Mouse (Mus musculus) spleen, postnatal 4 days (tissue): Measurements from ENCODE around the gene Gtf3c5.

Source experiments
- DNase-seq, 2 experiments: peaks; one replicate each; pipeline ENCODE4 v3.0.0; 2022; ENCODE audit warnings: low spot score in 2 of 2

Gtf3c5 gene

GRCm38 (mm10) chr2:28583651-28584050, at the start of gene Gtf3c5:
Gtf3c5 (minus strand) TSS chr2:28583751.
- DNase-seq: no peak

DNA sequence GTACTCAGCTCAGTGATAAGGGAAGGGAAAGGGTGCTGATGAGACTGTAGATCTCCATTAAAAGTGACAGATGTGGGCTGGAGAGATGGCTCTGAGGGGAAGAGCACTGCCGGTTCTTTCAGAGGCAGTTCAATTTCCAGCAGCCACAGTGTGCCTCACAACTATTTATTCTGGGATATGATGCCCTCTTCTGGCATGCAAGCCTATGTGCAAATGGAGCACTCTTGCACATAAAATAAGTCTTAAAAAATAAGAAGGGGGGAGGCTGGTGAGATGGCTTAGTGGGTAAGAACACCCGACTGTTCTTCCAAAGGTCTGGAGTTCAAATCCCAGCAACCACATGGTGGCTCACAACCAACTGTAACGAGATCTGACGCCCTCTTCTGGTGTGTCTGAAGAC, 49.6 kb upstream of the Gtf3c5 start:
- DNase-seq: no peak

DNA sequence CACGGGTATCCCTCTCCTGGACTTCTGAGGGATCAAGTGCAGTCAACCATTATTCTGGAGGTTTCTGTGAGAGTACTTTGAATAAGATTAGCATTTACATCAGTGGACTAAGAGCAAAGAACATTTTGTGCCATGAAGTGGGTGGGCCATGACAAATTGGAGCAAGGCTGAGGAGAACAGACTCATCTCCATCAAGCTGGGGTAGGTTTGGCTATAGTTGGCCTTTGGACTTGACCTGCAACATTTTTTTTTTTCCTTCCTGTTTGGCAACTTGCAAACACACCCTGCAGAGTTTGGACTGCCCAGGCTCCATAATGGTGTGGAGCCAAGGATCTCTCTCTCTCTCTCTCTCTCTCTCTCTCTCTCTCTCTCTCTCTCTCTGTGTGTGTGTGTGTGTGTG, 49.1 kb upstream of the Gtf3c5 start:
- no peak for DNase-seq

GRCm38 (mm10) chr2:28629911-28630381, 46.4 kb upstream of the Gtf3c5 start:
- no peak for DNase-seq

- DNase-seq: no peak
Observed at GRCm38 (mm10) chr2:28628053-28628452, 44.5 kb upstream of the Gtf3c5 start.

GRCm38 (mm10) chr2:28626038-28626437, 42.5 kb upstream of the Gtf3c5 start:
- DNase-seq: no peak

- DNase-seq: peak; percentile 23 to 72
Observed at GRCm38 (mm10) chr2:28624870-28625269, 41.3 kb upstream of the Gtf3c5 start.

- DNase-seq: peak; percentile 71 to 86
Observed at GRCm38 (mm10) chr2:28622521-28623124, 39.1 kb upstream of the Gtf3c5 start.

DNA sequence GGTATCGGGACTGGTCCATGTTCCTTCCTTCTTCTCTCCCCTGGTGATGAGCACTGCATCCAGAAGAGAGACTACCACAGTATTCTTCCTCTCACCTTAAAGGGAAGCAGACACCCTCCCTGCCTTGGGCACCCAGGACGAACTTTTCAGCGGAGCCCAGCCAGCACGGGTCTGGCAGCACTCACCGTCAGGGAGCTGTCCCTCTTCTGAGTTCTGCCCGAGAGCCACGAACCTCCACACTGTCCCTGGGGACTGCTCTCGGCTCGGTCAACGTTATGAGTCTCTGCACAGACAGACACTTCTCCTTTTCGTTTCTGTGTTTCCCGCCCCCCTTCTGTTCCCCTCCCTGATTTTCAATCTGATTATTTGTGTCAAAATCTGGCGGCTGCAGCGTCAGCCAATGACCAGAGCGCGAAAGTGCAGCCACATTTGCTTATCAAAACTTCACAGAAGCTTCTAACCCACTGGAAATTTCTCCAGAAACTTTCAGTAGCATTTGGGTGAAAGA, 38.2 kb upstream of the Gtf3c5 start, which contains the start of gene Gfi1b:
Gene Gfi1b, minus strand, starts transcription at position 319 of the 508 bp plus-strand sequence.
- peak; percentile 73 to 83 for DNase-seq

GRCm38 (mm10) chr2:28621111-28621510, 37.6 kb upstream of the Gtf3c5 start:
- DNase-seq: peak; percentile 18 to 65

DNA sequence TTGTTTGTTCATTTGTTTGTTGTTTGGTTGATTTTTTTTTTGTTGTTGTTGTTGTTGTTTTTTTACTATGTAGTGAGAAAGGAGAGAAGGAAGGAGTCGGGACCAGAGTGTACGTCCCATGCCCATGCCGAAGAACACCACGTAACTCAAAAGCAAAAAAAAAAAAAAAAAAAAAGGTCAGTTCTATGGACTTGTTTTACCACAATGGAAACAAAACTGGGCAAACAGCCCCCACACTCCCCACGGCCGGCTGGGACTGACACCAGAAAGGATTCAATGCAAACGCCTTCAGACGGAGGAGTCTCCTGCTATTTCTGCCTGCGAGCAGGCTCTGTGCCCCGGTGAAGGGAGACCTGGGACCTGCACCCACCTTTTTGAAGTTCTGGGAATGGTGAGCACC, 37.0 kb upstream of the Gtf3c5 start:
- peak; percentile 28 to 69 for DNase-seq

GRCm38 (mm10) chr2:28619369-28619768, 35.8 kb upstream of the Gtf3c5 start:
- DNase-seq: no peak

- DNase-seq: no peak
Observed at GRCm38 (mm10) chr2:28618777-28619336, 35.3 kb upstream of the Gtf3c5 start.

GRCm38 (mm10) chr2:28617498-28618486, 34.2 kb upstream of the Gtf3c5 start:
- peak in 1 of 2 experiments; percentile 70 for DNase-seq

- DNase-seq: peak; percentile 81 to 84
Observed at GRCm38 (mm10) chr2:28616874-28617273, 33.3 kb upstream of the Gtf3c5 start.

- peak in 1 of 2 experiments; percentile 75 for DNase-seq
Observed at GRCm38 (mm10) chr2:28616358-28616757, 32.8 kb upstream of the Gtf3c5 start.

GRCm38 (mm10) chr2:28613599-28613998, 30.0 kb upstream of the Gtf3c5 start:
- DNase-seq: peak in 1 of 2 experiments; percentile 62

DNA sequence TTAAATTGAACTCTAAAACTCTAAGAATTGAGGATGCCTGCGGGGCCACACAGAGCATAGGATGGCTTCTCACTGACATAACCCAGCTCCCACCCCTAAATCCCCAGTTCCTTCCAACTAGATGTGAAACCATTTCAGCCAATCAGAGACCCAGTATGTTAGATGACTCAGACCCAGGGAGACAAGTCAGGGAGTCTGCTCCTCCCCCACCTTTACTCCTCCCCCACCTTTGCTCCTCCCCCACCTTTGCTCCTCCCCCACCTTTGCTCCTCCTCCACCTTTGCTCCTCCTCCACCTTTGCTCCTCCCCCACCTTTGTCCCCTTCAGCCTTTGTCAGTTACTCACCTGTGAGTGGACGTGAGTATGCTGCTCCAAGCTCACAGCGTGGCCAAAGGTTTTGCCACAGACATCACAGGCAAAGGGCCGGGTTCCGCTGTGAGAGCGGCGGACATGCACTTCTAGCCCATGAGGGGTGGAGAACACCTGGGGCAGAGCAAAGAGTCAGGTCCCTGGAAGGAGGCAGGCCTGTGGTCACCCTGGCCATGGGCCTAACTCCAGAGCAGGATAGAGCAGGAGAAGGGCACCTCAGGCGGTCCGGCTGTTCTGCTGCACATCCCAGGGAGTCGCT, 29.0 kb upstream of the Gtf3c5 start:
- DNase-seq: peak in 1 of 2 experiments; percentile 60

GRCm38 (mm10) chr2:28611407-28611787, 27.8 kb upstream of the Gtf3c5 start:
- DNase-seq: peak in 1 of 2 experiments; percentile 59

- no peak for DNase-seq
Observed at GRCm38 (mm10) chr2:28610716-28611406, 27.3 kb upstream of the Gtf3c5 start.

DNA sequence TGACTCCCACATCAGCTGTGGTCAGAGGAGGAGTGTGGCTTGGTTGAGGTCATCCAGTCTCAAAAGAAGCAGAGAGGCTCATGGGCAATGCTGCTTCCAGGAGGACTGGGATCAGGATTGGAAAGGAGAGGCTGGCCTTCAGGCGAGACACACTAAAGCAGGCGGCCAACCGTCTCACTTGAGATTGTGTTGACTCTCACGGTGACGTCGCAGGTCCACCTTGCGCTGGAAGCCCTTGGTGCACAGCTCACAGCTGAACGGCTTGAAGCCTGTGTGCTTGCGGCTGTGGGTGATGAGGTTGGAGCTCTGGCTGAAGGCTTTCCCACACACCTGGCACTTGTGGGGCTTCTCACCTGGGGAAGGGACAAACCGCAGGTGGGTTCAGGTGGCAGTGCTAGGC, 26.3 kb upstream of the Gtf3c5 start:
- DNase-seq: peak in 1 of 2 experiments; percentile 59
